Mouse (Mus musculus) bone marrow macrophage, adult 2 months (primary cell): ENCODE results near the gene Sgsm3.

ENCODE experiments used
- CTCF ChIP-seq: IDR thresholded peaks from 2 replicates; pipeline ENCODE4 v1.5.1; 2012; ENCODE audit warnings: low read depth, mild to moderate bottlenecking, low read length, moderate library complexity
- POLR2A ChIP-seq: IDR thresholded peaks from 2 replicates; pipeline ENCODE4 v1.6.1; 2012; ENCODE audit warnings: mild to moderate bottlenecking, low read depth, low read length, borderline replicate concordance

GRCm38 (mm10) chr15:81017308-81017707 is 39.7 kb downstream of the Sgsm3 start:
- no peak for TF ChIP-seq CTCF
- no peak for TF ChIP-seq POLR2A
